Mouse (Mus musculus) CH12.LX (cell line): ENCODE results near the gene Fbxw4. TPM values are rescaled to one million over a fixed set of nuclear protein-coding genes. Genes with fewer than 3 reads are reported as not detected.

ENCODE experiments used
- DNase-seq: peaks from one replicate; pipeline ENCODE4 v3.0.0-alpha.2; 2013; ENCODE audit errors: extremely low read depth
- H3K27ac ChIP-seq: 2 replicates; pipeline ENCODE4 v1.5.1; 2012; ENCODE audit warnings: low read depth, mild to moderate bottlenecking, control low read depth, moderate library complexity; ENCODE audit not compliant: insufficient read depth
- H3K27me3 ChIP-seq: replicated peaks from 2 replicates; pipeline ENCODE3; 2012; ENCODE audit warnings: inconsistent platforms
- H3K36me3 ChIP-seq, 2 experiments: replicated peaks in 1 of 2; 2 replicates each; pipeline versions ENCODE3 to v1.6.1; 2012; ENCODE audit warnings: inconsistent platforms in 1 of 2, low read length in 1 of 2, mild to moderate bottlenecking in 1 of 2, mixed read lengths in 1 of 2, moderate library complexity in 1 of 2; ENCODE audit not compliant: control insufficient read depth in 1 of 2, insufficient read depth in 1 of 2
- H3K4me1 ChIP-seq, 2 experiments: 2 replicates each; pipeline ENCODE4 v1.6.1; 2012; ENCODE audit warnings: inconsistent platforms in 1 of 2, moderate library complexity in 1 of 2; ENCODE audit not compliant: insufficient read depth in 2 of 2, control insufficient read depth in 1 of 2
- H3K4me2 ChIP-seq: 2 replicates; pipeline ENCODE4 v1.6.1; 2012; ENCODE audit warnings: low read depth, mild to moderate bottlenecking, control low read depth; ENCODE audit not compliant: poor library complexity, insufficient read depth, severe bottlenecking
- H3K4me3 ChIP-seq, 3 experiments: fragments of 150-350 bp in 1 of 3; sonication (generic) in 1 of 3; replicated peaks in 1 of 3; 2 replicates each; pipeline versions ENCODE3 to v1.5.1; 2011 to 2012; ENCODE audit warnings: low read depth in 2 of 3, low read length in 2 of 3, mild to moderate bottlenecking in 2 of 3, moderate library complexity in 2 of 3, control low read depth in 1 of 3, improper control_type of control experiment in 1 of 3, inconsistent platforms in 1 of 3, mixed read lengths in 1 of 3; ENCODE audit not compliant: poor library complexity in 1 of 3
- H3K79me2 ChIP-seq: replicated peaks from 2 replicates; pipeline ENCODE4 v1.6.1; 2012; ENCODE audit warnings: mild to moderate bottlenecking, moderate library complexity; ENCODE audit not compliant: control insufficient read depth, poor library complexity, insufficient read depth, severe bottlenecking; ENCODE audit errors: extremely low read depth
- H3K9ac ChIP-seq: 2 replicates; pipeline ENCODE4 v1.6.1; 2012; ENCODE audit warnings: low read depth, mild to moderate bottlenecking, control low read depth, moderate library complexity; ENCODE audit not compliant: insufficient read depth
- H3K9me3 ChIP-seq: replicated peaks from 2 replicates; pipeline ENCODE3; 2012; ENCODE audit warnings: low read length, inconsistent platforms, mixed read lengths
- BHLHE40 ChIP-seq: IDR thresholded peaks from 2 replicates; pipeline ENCODE4 v1.6.1; 2011; ENCODE audit warnings: mild to moderate bottlenecking, low read depth, low read length, improper control_type of control experiment
- CHD1 ChIP-seq: IDR thresholded peaks from 2 replicates; pipeline ENCODE4 v1.6.1; 2012; ENCODE audit warnings: low read depth, low read length, improper control_type of control experiment, inconsistent platforms
- CHD2 ChIP-seq: IDR thresholded peaks from 2 replicates; pipeline ENCODE4 v1.6.1; 2011; ENCODE audit warnings: low read length, improper control_type of control experiment
- ELF1 ChIP-seq: IDR thresholded peaks from 2 replicates; pipeline ENCODE4 v1.6.1; 2014; ENCODE audit warnings: low read depth, mild to moderate bottlenecking, inconsistent platforms, low read length, improper control_type of control experiment
- HCFC1 ChIP-seq: IDR thresholded peaks from 2 replicates; pipeline ENCODE4 v1.6.1; 2012; ENCODE audit warnings: low read depth, mild to moderate bottlenecking, inconsistent platforms, low read length, improper control_type of control experiment
- JUN ChIP-seq: IDR thresholded peaks from 2 replicates; pipeline ENCODE4 v1.6.1; 2011; ENCODE audit warnings: low read depth, mild to moderate bottlenecking, low read length, improper control_type of control experiment, moderate library complexity; ENCODE audit not compliant: insufficient read depth
- JUND ChIP-seq: conservative IDR thresholded peaks from 2 replicates; pipeline ENCODE4 v1.6.1; 2011; ENCODE audit warnings: low read depth, low read length, improper control_type of control experiment
- KAT2A ChIP-seq: IDR thresholded peaks from 2 replicates; pipeline ENCODE4 v1.6.1; 2012; ENCODE audit warnings: low read length, improper control_type of control experiment, inconsistent platforms; ENCODE audit not compliant: insufficient replicate concordance
- MEF2A ChIP-seq: IDR thresholded peaks from 2 replicates; pipeline ENCODE4 v1.6.1; 2014; ENCODE audit warnings: low read depth, mild to moderate bottlenecking, inconsistent platforms, low read length, improper control_type of control experiment, borderline replicate concordance
- MXI1 ChIP-seq: IDR thresholded peaks from 2 replicates; pipeline ENCODE4 v1.6.1; 2011; ENCODE audit warnings: mild to moderate bottlenecking, low read depth, low read length, improper control_type of control experiment
- RAD21 ChIP-seq: IDR thresholded peaks from 2 replicates; pipeline ENCODE4 v1.6.1; 2011; ENCODE audit warnings: low read depth, mild to moderate bottlenecking, low read length, improper control_type of control experiment, moderate library complexity
- RCOR1 ChIP-seq: conservative IDR thresholded peaks from 2 replicates; pipeline ENCODE4 v1.6.1; 2012; ENCODE audit warnings: low read depth, mild to moderate bottlenecking, inconsistent platforms, low read length, improper control_type of control experiment
- SIN3A ChIP-seq: IDR thresholded peaks from 2 replicates; pipeline ENCODE4 v1.6.1; 2012; ENCODE audit warnings: low read length, improper control_type of control experiment, inconsistent platforms
- SMC3 ChIP-seq: IDR thresholded peaks from 2 replicates; pipeline ENCODE4 v1.6.1; 2011; ENCODE audit warnings: low read depth, low read length, improper control_type of control experiment
- TCF12 ChIP-seq: IDR thresholded peaks from 2 replicates; pipeline ENCODE4 v1.6.1; 2014; ENCODE audit warnings: low read depth, mild to moderate bottlenecking, inconsistent platforms, low read length, improper control_type of control experiment
- UBTF ChIP-seq: IDR thresholded peaks from 2 replicates; pipeline ENCODE4 v1.6.1; 2012; ENCODE audit warnings: low read depth, mild to moderate bottlenecking, inconsistent platforms, low read length, improper control_type of control experiment, moderate library complexity
- USF1 ChIP-seq: IDR thresholded peaks from 2 replicates; pipeline ENCODE4 v1.6.1; 2014; ENCODE audit warnings: low read depth, mild to moderate bottlenecking, inconsistent platforms, low read length, improper control_type of control experiment
- USF2 ChIP-seq: conservative IDR thresholded peaks from 2 replicates; pipeline ENCODE4 v1.6.1; 2011; ENCODE audit warnings: low read depth, low read length, improper control_type of control experiment
- ZKSCAN1 ChIP-seq: IDR thresholded peaks from 2 replicates; pipeline ENCODE4 v1.6.1; 2012; ENCODE audit warnings: low read depth, inconsistent platforms, low read length, improper control_type of control experiment, borderline replicate concordance
- ZMIZ1 ChIP-seq: IDR thresholded peaks from 2 replicates; pipeline ENCODE4 v1.6.1; 2012; ENCODE audit warnings: low read depth, mild to moderate bottlenecking, inconsistent platforms, low read length, improper control_type of control experiment
- dilution Hi-C: fragments of 300-500 bp; cut with MboI; formaldehyde crosslinking; loops from 2 replicates; pipeline ENCODE4 v1.14.3; 2020; ENCODE audit warnings: low sequenced_read_pairs; ENCODE audit not compliant: extremely low pct_unique_long_range_greater_than_20kb, extremely low pct_ligation_motif_present
- in situ Hi-C: fragments of 300-500 bp; cut with MboI; formaldehyde crosslinking; loops from 3 replicates; pipeline ENCODE4 v1.14.3; 2019; ENCODE audit warnings: low sequenced_read_pairs, low pct_ligation_motif_present, low pct_unique_long_range_greater_than_20kb, mixed read lengths
- polyA plus RNA-seq: library from polyadenylated mRNA; unstranded; fragments of >175 nt; gene quantifications from 2 replicates; pipeline ENCODE4 v1.2.1, GENCODE M21; 2012; ENCODE audit warnings: low read depth; ENCODE audit not compliant: insufficient read length
- total RNA-seq, 2 experiments: library from RNA; depleted of rRNA; stranded (reverse); fragments of 300-350 nt in 1 of 2; fragments of >200 nt in 1 of 2; gene quantifications; 2 replicates each; pipeline ENCODE4 v1.2.3; 2012 to 2014

The Fbxw4 gene
- total and polyA plus RNA-seq, 3 experiments = 4.5 to 8.6 (median 7.5) TPM

- TF ChIP-seq SMC3 (no peak), BHLHE40 (no peak)
- TF ChIP-seq, all 38 proteins: peak for 0
These were observed 13.2 kb downstream of the Fbxw4 start (continued) for GRCm38 (mm10) chr19:45646866-45647265.

DNA sequence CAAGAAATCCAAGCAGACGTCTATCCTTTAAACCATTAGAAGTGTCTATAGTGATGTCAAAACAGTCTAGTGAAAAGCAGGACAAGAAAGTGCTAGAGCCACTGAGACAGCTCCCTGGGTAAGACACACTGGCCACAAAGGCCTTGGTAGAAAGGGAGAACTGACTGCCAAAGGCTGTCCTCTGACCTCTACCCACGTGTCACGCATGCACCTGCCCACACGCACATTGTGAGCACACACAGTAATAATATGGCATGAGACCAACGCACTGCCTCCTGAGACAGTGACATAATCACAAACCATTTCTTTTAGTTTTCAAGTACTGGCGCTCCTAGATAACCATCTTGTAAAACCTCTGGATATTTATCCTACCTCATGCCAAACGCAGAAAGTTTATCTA lies 19.4 kb downstream of the Fbxw4 start:
- H3K9ac ChIP-seq = no peak overlapping the region
- in situ Hi-C loops = no loop called here
- H3K4me3 ChIP-seq = no peak overlapping the region
- DNase-seq = no peak
- TF ChIP-seq JUND (no peak), JUN (no peak), UBTF (no peak), ZMIZ1 (no peak), CHD1 (no peak), HCFC1 (no peak), USF2 (no peak), MXI1 (no peak), KAT2A (no peak), USF1 (no peak), CHD2 (no peak), MEF2A (no peak), TCF12 (no peak), RCOR1 (no peak), RAD21 (no peak)
- TF ChIP-seq, all 38 proteins: peak for 0
- no peaks in the 10 kb centered on the region for H3K27me3 ChIP-seq
- H3K9me3 ChIP-seq = no peaks in the 10 kb centered on the region
- H3K4me2 ChIP-seq = no peak overlapping the region
- no peaks in the 10 kb centered on the region for H3K4me1 ChIP-seq
- H3K36me3 ChIP-seq = peaks cover 0 to 9% of the 10 kb centered on the region in 2 experiments
- H3K79me2 ChIP-seq = no peaks in the 10 kb centered on the region
- dilution Hi-C loops = no loop called here
- no peak overlapping the region for H3K27ac ChIP-seq

DNA sequence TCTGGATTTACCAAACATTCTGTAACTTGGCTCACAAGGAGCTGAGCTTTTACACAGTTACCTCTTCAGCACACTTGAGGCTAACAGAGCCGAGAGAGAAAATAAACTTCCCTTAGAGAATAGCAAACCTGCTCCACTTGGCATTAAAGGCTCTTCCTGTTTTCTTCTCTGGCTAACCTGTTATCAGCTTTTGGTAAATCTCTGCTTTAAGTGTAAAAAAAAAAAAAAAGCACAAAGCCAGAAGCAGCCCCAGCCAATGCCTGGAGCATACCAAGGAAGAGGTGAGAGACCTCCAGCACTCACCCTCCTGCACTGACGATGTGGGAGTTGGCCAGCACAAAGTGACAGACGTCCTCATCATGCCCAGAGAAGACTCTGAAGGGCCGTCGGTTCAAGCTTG lies 24.2 kb downstream of the Fbxw4 start:
- TF ChIP-seq BHLHE40 (no peak), ELF1 (no peak), HCFC1 (no peak), ZKSCAN1 (no peak), SIN3A (no peak)
- H3K27me3 ChIP-seq = no peaks in the 10 kb centered on the region
- H3K27ac ChIP-seq = no peak overlapping the region
- H3K36me3 ChIP-seq = peaks cover 0 to 16% of the 10 kb centered on the region in 2 experiments
- peaks cover 2 to 16% of the 10 kb centered on the region in 2 experiments; a peak in 2 of 4 replicates for H3K4me1 ChIP-seq
- H3K79me2 ChIP-seq = no peaks in the 10 kb centered on the region
- no peak overlapping the region for H3K4me2 ChIP-seq
- in situ Hi-C loops (no loop called here), dilution Hi-C loops (no loop called here)
- no peak overlapping the region for H3K4me3 ChIP-seq
- H3K9ac ChIP-seq = no peak overlapping the region
- no peak for DNase-seq
- no peaks in the 10 kb centered on the region for H3K9me3 ChIP-seq
